Comparison of ENCODE assay signal across 8 mouse cellular contexts in the genomic region with DNA sequence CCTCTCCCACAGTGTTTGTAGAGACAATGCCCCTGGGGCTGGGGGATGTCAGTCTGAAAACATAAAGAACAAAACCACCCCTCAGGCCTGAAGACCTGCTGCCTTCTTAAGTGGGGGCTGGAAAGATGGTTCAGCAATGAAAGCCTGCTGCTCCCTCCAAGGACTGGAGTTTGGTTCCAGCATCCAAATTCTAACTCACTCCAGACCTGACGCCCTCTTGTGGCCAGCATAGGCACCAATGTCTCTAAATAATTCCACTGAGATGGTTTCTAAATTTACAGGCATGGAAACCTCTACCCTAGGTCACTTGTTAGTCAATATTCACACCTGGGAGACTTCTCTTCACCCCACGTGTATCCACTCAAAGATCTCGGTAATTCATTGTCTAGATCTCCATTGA. TPM values are rescaled to one million over a fixed set of nuclear protein-coding genes. Genes with fewer than 3 reads are reported as not detected.
DNase-seq lines count a peak whose midpoint lies in the region; ATAC-seq and TF ChIP-seq lines count a peak whose summit lies in the region.
"Had no signal": no experiment of that assay in that cellular context is flagged by ENCODE, and none has a peak within 500 bp of the region (broad histone marks: within the 10 kb centered on the region; RNA-seq: fewer than 3 reads in every experiment).

No protein-coding gene starts in this region.

- H3K9ac ChIP-seq in hindbrain, postnatal 0 days (replicated peaks; ENCODE audit: low read length), result no peak overlapping the region
- no peak overlapping the region for H3K9ac ChIP-seq in hindbrain, embryonic 16.5 days (ENCODE audit: low read depth, low read length)
- no peak overlapping the region for H3K9ac ChIP-seq in forebrain, embryonic 15.5 days (replicated peaks)
- H3K9ac ChIP-seq: limb, embryonic 12.5 days had no signal

- 29% methylated on average over 3 of the region's 3 CpGs for WGBS in hindbrain, postnatal 0 days
- WGBS in hindbrain, embryonic 16.5 days, result 33% methylated on average over 3 of the region's 3 CpGs
- 30% methylated on average over 3 of the region's 3 CpGs for WGBS in thymus, adult 2 months
- 28% methylated on average over 3 of the region's 3 CpGs for WGBS in forebrain, embryonic 15.5 days

- no peaks in the 10 kb centered on the region for H3K27me3 ChIP-seq in hindbrain, postnatal 0 days (ENCODE audit: insufficient read depth, low read length)
- H3K27me3 ChIP-seq in hindbrain, embryonic 16.5 days (replicated peaks; ENCODE audit: control insufficient read depth, insufficient read depth, low read length), result no peaks in the 10 kb centered on the region
- H3K27me3 ChIP-seq in thymus, adult 2 months (ENCODE audit: control insufficient read depth, insufficient read depth, low read length), result no peaks in the 10 kb centered on the region
- no peaks in the 10 kb centered on the region for H3K27me3 ChIP-seq in forebrain, embryonic 15.5 days
- H3K27me3 ChIP-seq: limb, embryonic 12.5 days had no signal

- H3K27ac ChIP-seq in hindbrain, postnatal 0 days, result no peak overlapping the region
- H3K27ac ChIP-seq in hindbrain, embryonic 16.5 days (ENCODE audit: low read depth, low read length), result no peak overlapping the region
- H3K27ac ChIP-seq in thymus, adult 2 months (ENCODE audit: control insufficient read depth, insufficient read depth, low read length), result no peak overlapping the region
- H3K27ac ChIP-seq in forebrain, embryonic 15.5 days (replicated peaks), result no peak overlapping the region
- H3K27ac ChIP-seq: limb, embryonic 12.5 days had no signal

- H3K36me3 ChIP-seq in hindbrain, postnatal 0 days (ENCODE audit: insufficient read depth, low read length), result no peaks in the 10 kb centered on the region
- no peaks in the 10 kb centered on the region for H3K36me3 ChIP-seq in hindbrain, embryonic 16.5 days (ENCODE audit: control insufficient read depth, insufficient read depth, low read length)
- H3K36me3 ChIP-seq in thymus, adult 2 months (ENCODE audit: control insufficient read depth, insufficient read depth, low read length), result no peaks in the 10 kb centered on the region
- H3K36me3 ChIP-seq in forebrain, embryonic 15.5 days, result no peaks in the 10 kb centered on the region
- H3K36me3 ChIP-seq: limb, embryonic 12.5 days had no signal

- no peak overlapping the region for H3K4me2 ChIP-seq in hindbrain, postnatal 0 days (ENCODE audit: low read depth, low read length)
- H3K4me2 ChIP-seq in hindbrain, embryonic 16.5 days (ENCODE audit: low read length), result no peak overlapping the region
- no peak overlapping the region for H3K4me2 ChIP-seq in forebrain, embryonic 15.5 days (replicated peaks)
- H3K4me2 ChIP-seq: limb, embryonic 12.5 days had no signal

- TF ChIP-seq CTCF in hindbrain, postnatal 0 days (IDR thresholded peaks at IDR 0.05; ENCODE audit: low read depth), result peak; percentile 68
- no peak for TF ChIP-seq CTCF in thymus, adult 2 months (IDR thresholded peaks at IDR 0.05; ENCODE audit: borderline replicate concordance, control insufficient read depth, extremely low read depth, insufficient read depth, low read length, poor library complexity)
- peak; percentile 62; the same call in 1 of the 2 replicates for TF ChIP-seq CTCF in brain, embryonic 14.5 days (IDR thresholded peaks at IDR 0.05; ENCODE audit: borderline replicate concordance, extremely low read depth, insufficient read depth, insufficient read length)

- H3K4me1 ChIP-seq in hindbrain, postnatal 0 days (ENCODE audit: insufficient read depth, low read length), result no peaks in the 10 kb centered on the region
- H3K4me1 ChIP-seq in hindbrain, embryonic 16.5 days (ENCODE audit: control insufficient read depth, insufficient read depth, low read depth, low read length), result no peaks in the 10 kb centered on the region
- no peaks in the 10 kb centered on the region for H3K4me1 ChIP-seq in thymus, adult 2 months (replicated peaks; ENCODE audit: control insufficient read depth, insufficient read depth, low read length)
- H3K4me1 ChIP-seq in forebrain, embryonic 15.5 days, result 0 out of 2 replicates have a peak, but pooled peaks cover 5% of the 10 kb centered on the region
- H3K4me1 ChIP-seq: limb, embryonic 12.5 days had no signal

- TF ChIP-seq POLR2A in thymus, adult 2 months (IDR thresholded peaks at IDR 0.05; ENCODE audit: control insufficient read depth, extremely low read depth, insufficient read depth, low read length, poor library complexity), result no peak
- no peak for TF ChIP-seq POLR2A in brain, embryonic 14.5 days (IDR thresholded peaks at IDR 0.05; ENCODE audit: borderline replicate concordance, extremely low read depth, insufficient read depth, insufficient read length, poor library complexity, severe bottlenecking)

- no peak for ATAC-seq in hindbrain, postnatal 0 days
- no peak for ATAC-seq in hindbrain, embryonic 16.5 days
- ATAC-seq in megakaryocyte, adult 5-6 weeks (ENCODE audit: poor library complexity, severe bottlenecking), result peak; percentile 54
- ATAC-seq in forebrain, embryonic 15.5 days (replicated peaks), result no peak

- no peak overlapping the region for H3K4me3 ChIP-seq in hindbrain, postnatal 0 days (ENCODE audit: low read length)
- no peak overlapping the region for H3K4me3 ChIP-seq in hindbrain, embryonic 16.5 days (ENCODE audit: low read length)
- no peak overlapping the region for H3K4me3 ChIP-seq in thymus, adult 2 months (ENCODE audit: control insufficient read depth, insufficient read depth, low read length)
- no peak overlapping the region for H3K4me3 ChIP-seq in forebrain, embryonic 15.5 days
- H3K4me3 ChIP-seq: limb, embryonic 12.5 days had no signal

- peak; percentile 61 for DNase-seq in hindbrain, postnatal 0 days (ENCODE audit: low spot score)
- DNase-seq in thymus, adult 2 months, result peak; percentile 10
- no peak for DNase-seq in thymus, adult 18-20 months
- DNase-seq in brain, embryonic 14.5 days (ENCODE audit: low read depth), result peak; percentile 30

- no peaks in the 10 kb centered on the region for H3K9me3 ChIP-seq in hindbrain, postnatal 0 days (ENCODE audit: low read length)
- no peaks in the 10 kb centered on the region for H3K9me3 ChIP-seq in hindbrain, embryonic 16.5 days (ENCODE audit: control insufficient read depth, low read length)
- no peaks in the 10 kb centered on the region for H3K9me3 ChIP-seq in forebrain, embryonic 15.5 days
- H3K9me3 ChIP-seq: limb, embryonic 12.5 days had no signal

RNA-seq across cellular contexts. Expression of a gene that starts 18.4 kb away (rescaled TPM):
- total RNA-seq in hindbrain, postnatal 0 days (2014; rRNA removed), result not detected in 2 replicates
- not detected in 2 replicates for polyA plus RNA-seq in hindbrain, postnatal 0 days (2015; fragmentation: Nextera tagmentation; extraction: Ambion mirVana)
- not detected in 2 replicates for polyA plus RNA-seq in hindbrain, embryonic 16.5 days (2015; fragmentation: Nextera tagmentation; extraction: Ambion mirVana)
- not detected in 2 replicates for polyA plus RNA-seq in thymus, adult 2 months (2012; rRNA removed)
- polyA plus RNA-seq in brain, embryonic 14.5 days (2012; rRNA removed), result not detected in 2 replicates
- not detected in 2 replicates for total RNA-seq in megakaryocyte, adult 5-6 weeks (2015)
- not detected in 2 replicates for total RNA-seq in megakaryocyte, adult 5-6 weeks (2017)
- polyA plus RNA-seq in forebrain, embryonic 15.5 days (2015; fragmentation: Nextera tagmentation; extraction: Ambion mirVana), result not detected in 2 replicates
- polyA plus RNA-seq: limb, embryonic 12.5 days had no signal

RNA-seq across cellular contexts. Expression of a gene that starts 19.8 kb away (rescaled TPM):
- total RNA-seq in hindbrain, postnatal 0 days (2014; rRNA removed), result 0.16 and 0.54 TPM in 2 replicates
- polyA plus RNA-seq in hindbrain, postnatal 0 days (2015; fragmentation: Nextera tagmentation; extraction: Ambion mirVana), result not detected in 2 replicates
- polyA plus RNA-seq in hindbrain, embryonic 16.5 days (2015; fragmentation: Nextera tagmentation; extraction: Ambion mirVana), result not detected in 2 replicates
- polyA plus RNA-seq in thymus, adult 2 months (2012; rRNA removed), result 0.59 TPM in 1 of 2 replicates, not detected in the other
- 0.26 and 0.28 TPM in 2 replicates for polyA plus RNA-seq in brain, embryonic 14.5 days (2012; rRNA removed)
- 0.13 TPM in 1 of 2 replicates, not detected in the other for total RNA-seq in megakaryocyte, adult 5-6 weeks (2015)
- total RNA-seq in megakaryocyte, adult 5-6 weeks (2017), result not detected in 2 replicates
- polyA plus RNA-seq in forebrain, embryonic 15.5 days (2015; fragmentation: Nextera tagmentation; extraction: Ambion mirVana), result not detected in 2 replicates

RNA-seq across cellular contexts. Expression of a gene that starts 21.7 kb away (rescaled TPM):
- total RNA-seq in hindbrain, postnatal 0 days (2014; rRNA removed), result not detected in 2 replicates
- polyA plus RNA-seq in hindbrain, postnatal 0 days (2015; fragmentation: Nextera tagmentation; extraction: Ambion mirVana), result not detected in 2 replicates
- polyA plus RNA-seq in hindbrain, embryonic 16.5 days (2015; fragmentation: Nextera tagmentation; extraction: Ambion mirVana), result not detected in 2 replicates
- polyA plus RNA-seq in thymus, adult 2 months (2012; rRNA removed), result 0.05 TPM in 1 of 2 replicates, not detected in the other
- polyA plus RNA-seq in brain, embryonic 14.5 days (2012; rRNA removed), result not detected in 2 replicates
- total RNA-seq in megakaryocyte, adult 5-6 weeks (2015), result not detected in 2 replicates
- total RNA-seq in megakaryocyte, adult 5-6 weeks (2017), result not detected in 2 replicates
- not detected in 2 replicates for polyA plus RNA-seq in forebrain, embryonic 15.5 days (2015; fragmentation: Nextera tagmentation; extraction: Ambion mirVana)
- polyA plus RNA-seq: limb, embryonic 12.5 days had no signal

Comparison
In these comparisons a context has a peak if more than half of its experiments do, and no peak if none do; other contexts are left out.
1. DNase-seq: peak in hindbrain, postnatal 0 days (single experiment), thymus, adult 2 months (single experiment) and brain, embryonic 14.5 days (single experiment); none in thymus, adult 18-20 months (0 of 2).